Mouse (Mus musculus) brain, embryonic 14.5 days (tissue): Measurements from ENCODE around the gene Anxa11.

Experiments used
- CTCF ChIP-seq: fragments of 200-500 bp; IDR thresholded peaks from 2 replicates; pipeline ENCODE4 v1.5.1; 2012; ENCODE audit warnings: inconsistent platforms, mild to moderate bottlenecking, moderate library complexity, borderline replicate concordance; ENCODE audit not compliant: insufficient read depth, insufficient read length; ENCODE audit errors: extremely low read depth
- POLR2A ChIP-seq: fragments of 200-500 bp; IDR thresholded peaks from 2 replicates; pipeline ENCODE4 v1.6.1; 2012; ENCODE audit warnings: mild to moderate bottlenecking, inconsistent platforms, borderline replicate concordance; ENCODE audit not compliant: poor library complexity, insufficient read depth, insufficient read length, severe bottlenecking; ENCODE audit errors: extremely low read depth

GRCm38 (mm10) chr14:25803246-25803809 is 38.6 kb upstream of the Anxa11 start:
- no peak for TF ChIP-seq CTCF
- no peak for TF ChIP-seq POLR2A
